Mouse (Mus musculus) left cerebral cortex, postnatal 4 days (tissue): ENCODE measurements around the gene Acadm. TPM values are rescaled to one million over a fixed set of nuclear protein-coding genes. Genes with fewer than 3 reads are reported as not detected.

Experiments
- DNase-seq: peaks from one replicate; pipeline ENCODE4 v3.0.0-alpha.2; 2022
- intact Hi-C: fragments of 180-260 bp; cut with DNase I; formaldehyde crosslinking; loops from one replicate; pipeline ENCODE4 v1.15.1; 2025
- total RNA-seq, 2 experiments: library from RNA; stranded (reverse); gene quantifications; 2 replicates each; pipeline ENCODE4 v1.2.3; 2021

Acadm gene
- total RNA-seq, 2 experiments from 2014 or later: 29.5 to 33.9 TPM

- no peak for DNase-seq
- intact Hi-C loops: no loop called here
Measured at GRCm38 (mm10) chr3:153905251-153906135, 38.9 kb downstream of the Acadm start.

GRCm38 (mm10) chr3:153904586-153904985 is 39.8 kb downstream of the Acadm start:
- intact Hi-C loops: no loop called here
- peak; percentile 55 for DNase-seq

GRCm38 (mm10) chr3:153902595-153902994 is 41.8 kb downstream of the Acadm start:
- intact Hi-C loops: no loop called here
- no peak for DNase-seq

- intact Hi-C loops: no loop called here
- DNase-seq: no peak
Measured at GRCm38 (mm10) chr3:153901904-153902303, 42.5 kb downstream of the Acadm start.

GRCm38 (mm10) chr3:153897216-153897615 is 47.2 kb downstream of the Acadm start:
- DNase-seq: no peak
- intact Hi-C loops: loop anchor here (10.0 kb wide), 1 partner anchor 1132 kb away; no protein-coding TSS in a partner anchor

- intact Hi-C loops: loop anchor here (10.0 kb wide), 1 partner anchor 1131 kb away; no protein-coding TSS in a partner anchor
Measured at GRCm38 (mm10) chr3:153895454-153895853, 49.0 kb downstream of the Acadm start.

GRCm38 (mm10) chr3:153889188-153889781 is 55.1 kb downstream of the Acadm start:
- no peak for DNase-seq
- intact Hi-C loops: no loop called here

More at GRCm38 (mm10) chr3:153895454-153895853, 49.0 kb downstream of the Acadm start:
- no peak for DNase-seq

- DNase-seq: no peak
- intact Hi-C loops: no loop called here
Measured at GRCm38 (mm10) chr3:153888141-153888540, 56.3 kb downstream of the Acadm start.

GRCm38 (mm10) chr3:153886296-153886695 is 58.1 kb downstream of the Acadm start:
- intact Hi-C loops: no loop called here
- no peak for DNase-seq

Other genes with a start within 250 kb of the Acadm start
- gene St6galnac3, start 219.5 kb downstream of the Acadm start, total RNA-seq: 10 to 100 TPM; 20.4 to 21.2 TPM
- gene Asb17, start 100.4 kb downstream of the Acadm start, total RNA-seq: not detected
- under 1 TPM; 0.64 to 0.97 TPM for gene Msh4, start 38.5 kb downstream of the Acadm start, total RNA-seq
- gene Rabggtb, start 31.6 kb downstream of the Acadm start, total RNA-seq: 10 to 100 TPM; 57.7 to 64.1 TPM
- gene Slc44a5, start 28.8 kb upstream of the Acadm start, total RNA-seq: 10 to 100 TPM; 18.9 to 23.0 TPM